Mouse (Mus musculus) neural tube, embryonic 14.5 days (tissue): ENCODE data around the gene Cbfb. TPM values are rescaled to one million over a fixed set of nuclear protein-coding genes. Genes with fewer than 3 reads are reported as not detected.

Experiments used
- ATAC-seq: fragments of 200-750 bp; cut with Nextera tagmentation; 2 replicates; pipeline ENCODE4 v1.8.0; 2017; ENCODE audit warnings: low read depth, mild to moderate bottlenecking, moderate TSS enrichment, moderate library complexity
- H3K27ac ChIP-seq: fragments of 300-500 bp; sonication (generic); 2 replicates; pipeline ENCODE4 v1.5.1; 2014; ENCODE audit warnings: low read depth, mild to moderate bottlenecking, control low read depth, low read length, moderate library complexity, mixed read lengths
- H3K27me3 ChIP-seq: fragments of 300-500 bp; sonication (generic); 2 replicates; pipeline ENCODE4 v1.6.1; 2014; ENCODE audit warnings: low read length; ENCODE audit not compliant: control insufficient read depth, insufficient read depth
- H3K36me3 ChIP-seq: fragments of 300-500 bp; sonication (generic); 2 replicates; pipeline ENCODE4 v1.6.1; 2014; ENCODE audit warnings: low read length, mixed read lengths; ENCODE audit not compliant: control insufficient read depth, insufficient read depth
- H3K4me1 ChIP-seq: fragments of 300-500 bp; sonication (generic); 2 replicates; pipeline ENCODE4 v1.6.1; 2014; ENCODE audit warnings: low read length; ENCODE audit not compliant: control insufficient read depth, insufficient read depth
- H3K4me2 ChIP-seq: fragments of 300-500 bp; sonication (generic); 2 replicates; pipeline ENCODE4 v1.6.1; 2014; ENCODE audit warnings: mild to moderate bottlenecking, low read depth, low read length, control low read depth
- H3K4me3 ChIP-seq: fragments of 300-500 bp; sonication (generic); 2 replicates; pipeline ENCODE4 v1.5.1; 2014; ENCODE audit warnings: low read depth, low read length, control low read depth, mixed read lengths
- H3K9ac ChIP-seq: fragments of 300-500 bp; sonication (generic); replicated peaks from 2 replicates; pipeline ENCODE4 v1.6.1; 2014; ENCODE audit warnings: low read depth, mild to moderate bottlenecking, control low read depth, low read length, mixed read lengths
- H3K9me3 ChIP-seq: fragments of 300-500 bp; sonication (generic); 2 replicates; pipeline ENCODE4 v1.6.1; 2016; ENCODE audit warnings: low read length; ENCODE audit not compliant: control insufficient read depth
- WGBS: fragments of 180-500 bp; shearing (Covaris S2); extraction: QIAGEN DNeasy Blood & Tissue Kit; methylation state at CpG from one replicate; pipeline ENCODE4 v1.1.7; 2014; 5-methylcytosine and 5-hydroxymethylcytosine counted together
- polyA plus RNA-seq: library from polyadenylated mRNA; unstranded; fragments of >200 nt; fragmentation: Nextera tagmentation; extraction: Ambion mirVana; gene quantifications from 2 replicates; pipeline ENCODE4 v1.2.1, GENCODE M21; 2014

The Cbfb gene
- 32.4 and 56.8 TPM in 2 replicates for polyA plus RNA-seq

GRCm38 (mm10) chr8:105170381-105171115 is at the start of gene Cbfb:
Gene Cbfb (plus strand): TSS chr8:105170674.
- Histone ChIP-seq H3K4me2 (peak within 1 kb of the TSS; percentile 57), H3K36me3 (no peaks in the 10 kb centered on the region), H3K4me3 (peak within 1 kb of the TSS; percentile 90), H3K4me1 (no peaks in the 10 kb centered on the region), H3K9ac (peak within 1 kb of the TSS; percentile 75), H3K27ac (peak within 1 kb of the TSS; percentile 90), H3K9me3 (no peaks in the 10 kb centered on the region), H3K27me3 (no peaks in the 10 kb centered on the region)
- WGBS = under 1% methylated on average over 65 of the region's 86 CpGs
- ATAC-seq = peak; percentile 95

GRCm38 (mm10) chr8:105129864-105130263 is 40.6 kb upstream of the Cbfb start:
- Histone ChIP-seq H3K36me3 (no peaks in the 10 kb centered on the region), H3K27me3 (no peaks in the 10 kb centered on the region), H3K4me3 (no peak overlapping the region), H3K4me1 (no peaks in the 10 kb centered on the region), H3K9ac (no peak overlapping the region), H3K27ac (no peak overlapping the region), H3K9me3 (no peaks in the 10 kb centered on the region), H3K4me2 (no peak overlapping the region)
- WGBS = 89% methylated on average over 9 of the region's 9 CpGs
- ATAC-seq = no peak

GRCm38 (mm10) chr8:105131509-105131908 is 39.0 kb upstream of the Cbfb start, which contains the start of gene Ces4a:
Gene Ces4a (plus strand): TSS chr8:105131800.
- whole genome bisulfite sequencing = 90% methylated on average over 5 of the region's 5 CpGs
- no peaks in the 10 kb centered on the region for H3K27me3 ChIP-seq
- H3K4me2 ChIP-seq = no peak within 1 kb of the TSS
- no peak within 1 kb of the TSS for H3K4me3 ChIP-seq
- H3K9me3 ChIP-seq = no peaks in the 10 kb centered on the region
- H3K9ac ChIP-seq = no peak within 1 kb of the TSS
- no peak within 1 kb of the TSS for H3K27ac ChIP-seq
- no peak for ATAC-seq
- H3K36me3 ChIP-seq = no peaks in the 10 kb centered on the region
- H3K4me1 ChIP-seq = no peaks in the 10 kb centered on the region

- Histone ChIP-seq H3K9me3 (no peaks in the 10 kb centered on the region), H3K27ac (no peak overlapping the region), H3K4me1 (no peaks in the 10 kb centered on the region), H3K4me2 (no peak overlapping the region), H3K4me3 (no peak overlapping the region), H3K27me3 (no peaks in the 10 kb centered on the region), H3K9ac (no peak overlapping the region), H3K36me3 (no peaks in the 10 kb centered on the region)
- ATAC-seq = no peak
- 21% methylated on average over 4 of the region's 4 CpGs for WGBS
These were observed 32.1 kb upstream of the Cbfb start for GRCm38 (mm10) chr8:105138423-105138822.

- ATAC-seq = no peak
- H3K4me2 ChIP-seq = no peak overlapping the region
- no peaks in the 10 kb centered on the region for H3K9me3 ChIP-seq
- no peaks in the 10 kb centered on the region for H3K4me1 ChIP-seq
- WGBS = 37% methylated on average over 19 of the region's 19 CpGs
- H3K36me3 ChIP-seq = no peaks in the 10 kb centered on the region
- H3K4me3 ChIP-seq = no peak overlapping the region
- H3K9ac ChIP-seq = no peak overlapping the region
- no peak overlapping the region for H3K27ac ChIP-seq
- no peaks in the 10 kb centered on the region for H3K27me3 ChIP-seq
These were observed 28.1 kb upstream of the Cbfb start for GRCm38 (mm10) chr8:105142395-105142794.

GRCm38 (mm10) chr8:105151654-105152053 is 18.8 kb upstream of the Cbfb start:
- no peaks in the 10 kb centered on the region for H3K36me3 ChIP-seq
- no peak overlapping the region for H3K27ac ChIP-seq
- H3K4me1 ChIP-seq = peaks cover 13% of the 10 kb centered on the region; the same call in 1 of the 2 replicates
- ATAC-seq = no peak
- 66% methylated on average over 4 of the region's 4 CpGs for WGBS
- no peak overlapping the region for H3K9ac ChIP-seq
- no peaks in the 10 kb centered on the region for H3K9me3 ChIP-seq
- H3K4me2 ChIP-seq = no peak overlapping the region
- no peaks in the 10 kb centered on the region for H3K27me3 ChIP-seq
- H3K4me3 ChIP-seq = no peak overlapping the region

GRCm38 (mm10) chr8:105152623-105153398 is 17.7 kb upstream of the Cbfb start:
- H3K4me2 ChIP-seq = peak overlapping the region; percentile 56
- H3K9ac ChIP-seq = peak overlapping the region; percentile 39
- peak overlapping the region; percentile 52 for H3K27ac ChIP-seq
- no peaks in the 10 kb centered on the region for H3K9me3 ChIP-seq
- 2% methylated on average over 27 of the region's 27 CpGs for WGBS
- peak overlapping the region; percentile 24 for H3K4me3 ChIP-seq
- ATAC-seq = peak; percentile 91
- peaks cover 13% of the 10 kb centered on the region; the same call in 1 of the 2 replicates for H3K4me1 ChIP-seq
- H3K36me3 ChIP-seq = no peaks in the 10 kb centered on the region
- no peaks in the 10 kb centered on the region for H3K27me3 ChIP-seq

- ATAC-seq = no peak
These were observed 16.2 kb upstream of the Cbfb start for GRCm38 (mm10) chr8:105154316-105154715.

More at GRCm38 (mm10) chr8:105154316-105154715, 16.2 kb upstream of the Cbfb start:
- peaks cover 13% of the 10 kb centered on the region; the same call in 1 of the 2 replicates for H3K4me1 ChIP-seq
- no peaks in the 10 kb centered on the region for H3K36me3 ChIP-seq
- WGBS = 88% methylated on average over 5 of the region's 5 CpGs
- H3K27ac ChIP-seq = no peak overlapping the region
- H3K9me3 ChIP-seq = no peaks in the 10 kb centered on the region
- no peaks in the 10 kb centered on the region for H3K27me3 ChIP-seq
- H3K4me2 ChIP-seq = no peak overlapping the region
- no peak overlapping the region for H3K9ac ChIP-seq
- H3K4me3 ChIP-seq = no peak overlapping the region
